Mouse (Mus musculus): ENCODE data around the gene Efcab9. TPM values are rescaled to one million over a fixed set of nuclear protein-coding genes. Genes with fewer than 3 reads are reported as not detected.

Efcab9 gene
- polyA plus RNA-seq, 1 experiment from 2014 or later: 0.49 TPM

- DNase-seq (ENCODE audit: low spot score) (peak; percentile 18), ATAC-seq (replicated peaks; ENCODE audit: low FRiP score, low read depth) (no peak)
- Histone ChIP-seq H3K4me3 (replicated peaks; ENCODE audit: low read depth, low read length) (no peak overlapping the region), H3K4me2 (ENCODE audit: low read length) (no peak overlapping the region), H3K4me1 (replicated peaks; ENCODE audit: insufficient read depth, low read length) (0 out of 2 replicates have a peak, but pooled peaks cover 5% of the 10 kb centered on the region), H3K36me3 (ENCODE audit: insufficient read depth, low read length) (no peaks in the 10 kb centered on the region), H3K27ac (no peak overlapping the region), H3K27me3 (ENCODE audit: insufficient read depth, low read length) (no peaks in the 10 kb centered on the region), H3K9me3 (replicated peaks; ENCODE audit: low read length) (no peaks in the 10 kb centered on the region), H3K9ac (ENCODE audit: low read depth, low read length) (no peak overlapping the region)
- peak; percentile 30; the same call in 1 of the 2 replicates for TF ChIP-seq CTCF (IDR thresholded peaks at IDR 0.05; ENCODE audit: low read depth)
- WGBS: 60% methylated on average over 3 of the region's 3 CpGs
These were observed 46.6 kb downstream of the Efcab9 start for GRCm38 (mm10) chr11:32485290-32485689.

DNA sequence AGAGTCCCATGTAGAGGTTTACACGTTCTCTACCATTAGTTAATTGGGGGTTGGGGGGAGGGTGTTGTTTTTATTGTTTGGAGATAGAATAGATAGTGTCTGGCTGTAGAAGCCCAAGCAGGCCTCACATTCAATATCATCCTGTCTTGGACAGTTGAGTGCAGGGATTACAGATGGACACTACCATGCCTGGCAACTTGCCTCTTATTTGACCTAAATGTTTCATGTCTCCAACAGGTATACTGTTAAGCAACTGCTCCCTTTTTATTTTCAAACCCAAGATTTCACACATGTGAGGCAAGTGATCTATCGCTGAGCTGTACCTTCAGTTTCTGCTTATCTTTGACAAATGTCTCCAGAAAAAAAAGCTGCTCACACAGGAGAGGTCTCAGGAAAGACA lies 50.4 kb downstream of the Efcab9 start:
- H3K27ac ChIP-seq: no peak overlapping the region
- no peaks in the 10 kb centered on the region for H3K9me3 ChIP-seq (replicated peaks; ENCODE audit: low read length)
- DNase-seq (ENCODE audit: low spot score) (no peak), ATAC-seq (replicated peaks; ENCODE audit: low FRiP score, low read depth) (no peak)
- no peaks in the 10 kb centered on the region for H3K4me1 ChIP-seq (replicated peaks; ENCODE audit: insufficient read depth, low read length)
- WGBS: 73% methylated on average over 2 of the region's 2 CpGs
- H3K36me3 ChIP-seq (ENCODE audit: insufficient read depth, low read length): no peaks in the 10 kb centered on the region
- H3K4me3 ChIP-seq (replicated peaks; ENCODE audit: low read depth, low read length): no peak overlapping the region
- H3K27me3 ChIP-seq (ENCODE audit: insufficient read depth, low read length): no peaks in the 10 kb centered on the region
- no peak overlapping the region for H3K4me2 ChIP-seq (ENCODE audit: low read length)
- no peak for TF ChIP-seq CTCF (IDR thresholded peaks at IDR 0.05; ENCODE audit: low read depth)
- H3K9ac ChIP-seq (ENCODE audit: low read depth, low read length): no peak overlapping the region

DNA sequence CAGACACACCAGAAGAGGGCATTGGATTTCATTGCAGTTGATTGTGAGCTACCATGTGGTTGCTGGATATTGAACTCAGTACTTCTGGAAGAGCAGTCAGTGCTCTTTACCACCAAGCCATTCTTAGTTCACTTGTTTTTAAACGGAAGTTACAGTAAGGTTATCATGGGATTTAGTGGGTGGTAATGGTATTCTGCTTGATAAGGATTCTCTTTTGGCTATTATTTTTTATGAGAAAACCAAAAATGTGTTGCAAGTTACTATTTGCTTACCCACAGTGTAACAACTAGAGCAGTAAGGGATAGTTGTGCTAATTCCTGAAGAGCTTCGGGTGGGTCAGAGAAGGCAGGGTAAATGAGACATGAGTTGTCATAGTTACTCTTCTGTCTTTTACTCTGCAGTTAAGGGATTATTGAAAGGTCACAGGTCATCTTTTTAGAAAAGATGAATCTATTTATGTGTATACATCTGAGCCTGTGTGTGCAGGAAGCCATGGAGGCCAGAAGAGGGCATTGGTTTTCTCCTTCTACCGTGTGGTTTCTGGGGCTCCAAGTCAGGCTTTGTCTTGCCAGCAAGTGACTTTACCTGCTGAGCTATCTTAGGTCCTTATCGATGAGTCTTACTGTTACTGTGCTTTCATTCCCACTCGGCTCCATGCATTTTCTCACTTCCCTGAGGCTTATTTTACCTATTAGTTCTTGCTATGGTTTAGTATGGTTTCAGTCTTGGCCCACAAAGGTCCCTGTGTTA lies 56.2 kb downstream of the Efcab9 start:
- peak; percentile 20; the same call in 1 of the 2 replicates for TF ChIP-seq CTCF (IDR thresholded peaks at IDR 0.05; ENCODE audit: low read depth)
- DNase-seq (ENCODE audit: low spot score): no peak
- Histone ChIP-seq H3K4me2 (ENCODE audit: low read length) (no peak overlapping the region), H3K27me3 (ENCODE audit: insufficient read depth, low read length) (no peaks in the 10 kb centered on the region), H3K9me3 (replicated peaks; ENCODE audit: low read length) (no peaks in the 10 kb centered on the region), H3K9ac (ENCODE audit: low read depth, low read length) (no peak overlapping the region), H3K4me1 (replicated peaks; ENCODE audit: insufficient read depth, low read length) (no peaks in the 10 kb centered on the region), H3K27ac (no peak overlapping the region), H3K4me3 (replicated peaks; ENCODE audit: low read depth, low read length) (no peak overlapping the region), H3K36me3 (ENCODE audit: insufficient read depth, low read length) (no peaks in the 10 kb centered on the region)
- no peak for ATAC-seq (replicated peaks; ENCODE audit: low FRiP score, low read depth)
- WGBS: 88% methylated on average over 5 of the region's 5 CpGs

DNA sequence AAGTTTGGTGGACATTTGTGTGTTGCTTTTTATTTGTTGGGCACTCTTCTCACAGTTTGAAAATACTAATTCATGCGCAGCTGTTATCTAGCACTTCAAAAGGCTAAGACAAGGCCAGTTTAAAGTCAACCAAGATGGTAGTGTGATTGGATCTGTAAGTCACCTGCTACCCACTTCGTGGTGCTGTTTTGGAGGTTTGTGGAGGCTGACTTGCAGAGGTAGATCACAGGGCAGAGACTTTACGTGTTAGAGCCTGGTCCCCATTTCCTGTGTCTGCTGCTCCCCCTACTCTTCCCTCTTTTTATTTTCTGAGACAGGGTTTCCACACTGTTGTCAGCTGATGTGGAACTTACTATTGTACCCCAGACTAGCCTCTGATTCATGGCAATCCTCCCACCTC lies 57.2 kb downstream of the Efcab9 start:
- Histone ChIP-seq H3K4me1 (replicated peaks; ENCODE audit: insufficient read depth, low read length) (no peaks in the 10 kb centered on the region), H3K9ac (ENCODE audit: low read depth, low read length) (no peak overlapping the region), H3K36me3 (ENCODE audit: insufficient read depth, low read length) (no peaks in the 10 kb centered on the region), H3K4me2 (ENCODE audit: low read length) (no peak overlapping the region), H3K4me3 (replicated peaks; ENCODE audit: low read depth, low read length) (no peak overlapping the region), H3K27me3 (ENCODE audit: insufficient read depth, low read length) (no peaks in the 10 kb centered on the region), H3K9me3 (replicated peaks; ENCODE audit: low read length) (no peaks in the 10 kb centered on the region), H3K27ac (no peak overlapping the region)
- 78% methylated on average over 3 of the region's 3 CpGs for WGBS
- DNase-seq (ENCODE audit: low spot score) (no peak), ATAC-seq (replicated peaks; ENCODE audit: low FRiP score, low read depth) (no peak)
- TF ChIP-seq CTCF (IDR thresholded peaks at IDR 0.05; ENCODE audit: low read depth): no peak

Other genes with a start within 250 kb of the Efcab9 start
- 1,023 and 1,027 TPM in 2 replicates for gene Hba-a1, start 248.6 kb downstream of the Efcab9 start, polyA plus RNA-seq (2015; fragmentation: Nextera tagmentation; extraction: Ambion mirVana)
- gene Hbq1b, start 245.1 kb downstream of the Efcab9 start, polyA plus RNA-seq (2015; fragmentation: Nextera tagmentation; extraction: Ambion mirVana): 0.87 and 0.92 TPM in 2 replicates
- gene Hba-a2, start 235.6 kb downstream of the Efcab9 start, polyA plus RNA-seq (2015; fragmentation: Nextera tagmentation; extraction: Ambion mirVana): 2,400 and 2,472 TPM in 2 replicates
- gene Hbq1a, start 232.0 kb downstream of the Efcab9 start, polyA plus RNA-seq (2015; fragmentation: Nextera tagmentation; extraction: Ambion mirVana): 0.37 TPM in 1 of 2 replicates, not detected in the other
- 6.6 TPM in 2 replicates for gene Sh3pxd2b, start 184.3 kb downstream of the Efcab9 start, polyA plus RNA-seq (2015; fragmentation: Nextera tagmentation; extraction: Ambion mirVana)
- 28.8 TPM in 2 replicates for gene Ubtd2, start 76.7 kb downstream of the Efcab9 start, polyA plus RNA-seq (2015; fragmentation: Nextera tagmentation; extraction: Ambion mirVana)
- 2.3 and 2.4 TPM in 2 replicates for gene Stk10, start 1.2 kb upstream of the Efcab9 start, polyA plus RNA-seq (2015; fragmentation: Nextera tagmentation; extraction: Ambion mirVana)
- gene Fbxw11, start 110.6 kb upstream of the Efcab9 start, polyA plus RNA-seq (2015; fragmentation: Nextera tagmentation; extraction: Ambion mirVana): 61.1 and 68.4 TPM in 2 replicates